Mouse (Mus musculus): Measurements from ENCODE around the gene Ppp5c. TPM values are rescaled to one million over a fixed set of nuclear protein-coding genes. Genes with fewer than 3 reads are reported as not detected.
A peak's percentile ranks its signal among the peaks of the same experiment; 100 is the strongest.

Ppp5c gene
- total and polyA plus RNA-seq, 3 experiments: 50.2 to 112 (median 94.1) TPM

DNA sequence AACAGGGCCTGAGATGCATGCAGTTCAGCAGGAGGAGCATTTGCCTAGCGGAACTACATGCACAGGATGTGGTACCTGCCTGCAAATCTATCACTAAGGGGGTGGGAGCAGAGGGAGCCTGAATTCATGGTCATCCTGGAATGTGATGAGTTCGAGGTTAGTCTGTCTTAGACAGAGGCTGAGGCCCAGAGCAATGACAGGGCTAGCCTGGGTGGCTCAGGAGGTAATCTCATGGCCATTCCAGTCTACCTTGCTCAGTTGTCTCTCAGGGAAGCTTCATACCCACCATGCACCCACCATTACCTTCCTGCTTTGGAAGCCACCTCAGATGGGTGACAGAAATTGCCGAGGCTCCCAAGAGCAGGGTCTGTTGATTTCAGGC, 31.7 kb upstream of the Ppp5c start:
- ATAC-seq (ENCODE audit: extremely low read depth, insufficient number of reproducible peaks, low FRiP score, poor library complexity, severe bottlenecking) (no peak), DNase-seq (ENCODE audit: low spot score) (no peak)
- peaks cover 29% of the 10 kb centered on the region for H3K36me3 ChIP-seq (replicated peaks)
- no peaks in the 10 kb centered on the region for H3K9me3 ChIP-seq (replicated peaks)
- TF ChIP-seq CTCF (IDR thresholded peaks at IDR 0.05; ENCODE audit: low read depth, low read length) (no peak), POLR2AphosphoS5 (IDR thresholded peaks at IDR 0.05; ENCODE audit: insufficient replicate concordance, low read depth, low read length) (no peak; the same call in 1 of the 2 replicates), GATA2 (IDR thresholded peaks at IDR 0.05; ENCODE audit: borderline replicate concordance, low read depth, low read length) (no peak), GATA1 (IDR thresholded peaks at IDR 0.05; ENCODE audit: borderline replicate concordance, low read length) (no peak), TAL1 (conservative IDR thresholded peaks at IDR 0.05; ENCODE audit: low read depth, low read length) (no peak)
- peaks cover 77% of the 10 kb centered on the region for H3K4me1 ChIP-seq (ENCODE audit: insufficient read depth, low read depth, low read length)
- no peaks in the 10 kb centered on the region for H3K27me3 ChIP-seq (ENCODE audit: insufficient read depth, low read length)
- H3K4me3 ChIP-seq (ENCODE audit: low read depth, low read length): peak overlapping the region; percentile 76

DNA sequence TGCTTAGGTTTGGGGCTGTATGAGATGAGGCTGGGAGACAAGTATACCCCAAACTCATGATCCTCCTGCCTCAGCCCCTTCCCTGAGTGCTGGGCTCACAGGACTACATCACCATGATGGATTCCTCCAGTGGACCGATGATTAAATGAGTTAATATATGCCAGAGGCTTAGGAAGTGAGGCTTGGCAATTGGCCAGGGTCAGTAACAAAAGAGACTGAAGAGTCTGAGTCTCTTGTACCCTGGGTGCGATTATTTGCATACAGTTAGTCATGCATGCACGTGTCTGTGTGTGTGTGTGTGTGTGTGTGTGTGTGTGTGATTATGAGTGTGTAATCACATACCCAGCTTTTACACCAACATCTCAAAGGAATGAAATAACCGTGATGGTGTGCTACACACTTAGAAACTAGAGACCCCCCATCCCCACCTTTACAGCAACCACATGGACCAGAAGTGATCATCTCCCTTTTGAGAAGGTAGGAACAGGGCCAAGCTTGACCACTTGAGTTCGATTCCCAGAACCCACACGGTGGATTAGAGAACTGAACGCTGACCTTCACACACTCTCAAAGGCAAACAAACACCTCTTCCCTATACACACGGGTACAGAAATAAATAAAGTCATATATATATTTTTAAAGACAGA, 31.2 kb upstream of the Ppp5c start:
- no peak for ATAC-seq (ENCODE audit: extremely low read depth, insufficient number of reproducible peaks, low FRiP score, poor library complexity, severe bottlenecking)
- peaks cover 79% of the 10 kb centered on the region for H3K4me1 ChIP-seq (ENCODE audit: insufficient read depth, low read depth, low read length)
- H3K4me3 ChIP-seq (ENCODE audit: low read depth, low read length): peak overlapping the region; percentile 76
- peaks cover 34% of the 10 kb centered on the region for H3K36me3 ChIP-seq (replicated peaks)
- no peaks in the 10 kb centered on the region for H3K27me3 ChIP-seq (ENCODE audit: insufficient read depth, low read length)
- DNase-seq (ENCODE audit: low spot score): no peak
- no peaks in the 10 kb centered on the region for H3K9me3 ChIP-seq (replicated peaks)
- TF ChIP-seq GATA1 (IDR thresholded peaks at IDR 0.05; ENCODE audit: borderline replicate concordance, low read length) (no peak), POLR2AphosphoS5 (IDR thresholded peaks at IDR 0.05; ENCODE audit: insufficient replicate concordance, low read depth, low read length) (no peak; the same call in 1 of the 2 replicates), TAL1 (conservative IDR thresholded peaks at IDR 0.05; ENCODE audit: low read depth, low read length) (no peak), CTCF (IDR thresholded peaks at IDR 0.05; ENCODE audit: low read depth, low read length) (no peak), GATA2 (IDR thresholded peaks at IDR 0.05; ENCODE audit: borderline replicate concordance, low read depth, low read length) (no peak)

DNA sequence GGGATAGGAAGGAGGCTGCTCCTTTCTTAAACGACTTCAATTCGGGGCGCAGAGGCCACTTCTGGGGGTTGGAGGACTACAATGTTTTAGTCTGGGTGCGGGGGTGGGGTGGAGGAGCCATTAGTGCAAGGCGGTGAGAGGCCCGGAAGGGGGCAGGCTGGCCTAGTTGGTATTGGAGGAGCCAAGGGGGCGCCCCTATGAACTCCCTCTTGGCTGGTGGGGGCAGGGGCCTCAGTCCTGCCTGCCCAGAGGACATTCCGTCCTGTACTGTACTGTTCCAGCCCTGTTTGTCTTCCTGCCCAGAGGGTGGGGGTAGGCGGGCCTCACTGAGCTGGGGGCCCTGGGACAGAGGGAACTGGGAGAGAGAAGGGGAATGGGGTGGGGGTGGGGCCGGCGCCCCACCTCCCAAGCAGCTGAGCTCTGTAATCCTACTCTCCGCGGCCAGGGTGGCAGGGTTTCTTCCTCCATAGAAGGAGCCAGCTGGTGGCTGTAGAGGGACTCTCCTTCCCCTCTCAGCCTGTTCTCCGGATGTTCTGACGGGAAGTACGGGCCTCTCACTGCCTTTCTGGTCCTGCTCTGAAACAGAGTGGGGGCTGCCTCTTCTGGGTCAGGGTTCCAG, 30.5 kb upstream of the Ppp5c start:
- Histone ChIP-seq H3K4me1 (ENCODE audit: insufficient read depth, low read depth, low read length) (peaks cover 81% of the 10 kb centered on the region), H3K27me3 (ENCODE audit: insufficient read depth, low read length) (no peaks in the 10 kb centered on the region), H3K4me3 (ENCODE audit: low read depth, low read length) (peak overlapping the region; percentile 76), H3K9me3 (replicated peaks) (no peaks in the 10 kb centered on the region), H3K36me3 (replicated peaks) (peaks cover 41% of the 10 kb centered on the region)
- DNase-seq (ENCODE audit: low spot score) (peak; percentile 85), ATAC-seq (ENCODE audit: extremely low read depth, insufficient number of reproducible peaks, low FRiP score, poor library complexity, severe bottlenecking) (peak; percentile 41)
- TF ChIP-seq GATA1 (IDR thresholded peaks at IDR 0.05; ENCODE audit: borderline replicate concordance, low read length): no peak
- TF ChIP-seq GATA2 (IDR thresholded peaks at IDR 0.05; ENCODE audit: borderline replicate concordance, low read depth, low read length): no peak
- TF ChIP-seq POLR2AphosphoS5 (IDR thresholded peaks at IDR 0.05; ENCODE audit: insufficient replicate concordance, low read depth, low read length): no peak
- TF ChIP-seq TAL1 (conservative IDR thresholded peaks at IDR 0.05; ENCODE audit: low read depth, low read length): no peak
- TF ChIP-seq CTCF (IDR thresholded peaks at IDR 0.05; ENCODE audit: low read depth, low read length): no peak

DNA sequence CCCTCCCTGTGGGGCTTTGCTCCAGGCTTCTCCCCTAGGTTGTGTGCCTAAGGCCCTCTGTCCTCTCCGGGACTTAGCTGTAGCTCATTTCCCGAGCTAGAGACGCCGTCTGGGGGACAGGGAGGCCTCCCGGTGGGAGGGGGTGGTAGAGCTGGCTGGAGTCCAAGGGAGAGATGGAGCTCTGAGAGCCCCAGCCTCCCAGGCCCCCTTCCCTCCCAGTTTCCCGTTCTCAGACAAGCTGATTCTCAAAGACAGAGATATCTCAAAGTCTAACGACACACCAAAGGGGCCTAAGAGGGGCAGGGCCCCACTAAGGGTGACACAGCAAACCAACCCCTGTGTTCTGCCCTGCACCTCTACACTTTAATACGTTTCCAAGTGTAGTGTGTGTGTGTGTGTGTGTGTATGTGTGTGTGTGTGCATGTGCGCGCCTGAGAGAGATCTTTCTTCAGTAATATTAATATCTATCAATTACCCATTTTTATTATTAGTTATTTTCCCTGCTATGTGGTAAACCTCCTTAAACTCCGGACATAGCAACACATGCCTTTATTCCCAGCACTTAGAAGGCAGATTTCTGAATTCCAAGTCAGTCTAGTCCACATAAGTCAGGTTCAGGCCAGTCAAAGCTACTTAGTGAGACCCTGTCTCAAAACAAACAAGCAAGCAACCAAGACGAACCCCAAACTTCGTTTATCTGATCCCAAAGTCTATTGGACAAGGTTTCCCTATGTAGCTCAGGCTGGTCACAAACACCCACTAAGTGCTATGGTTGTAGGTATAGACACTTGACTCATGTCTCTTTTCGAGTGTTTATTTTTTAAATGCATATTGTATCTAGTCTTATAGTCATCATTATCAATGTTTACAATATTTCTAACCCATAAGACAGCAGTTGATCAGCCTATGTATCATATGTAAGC, 29.1 kb upstream of the Ppp5c start:
- H3K4me3 ChIP-seq (ENCODE audit: low read depth, low read length): peak overlapping the region; percentile 90
- H3K4me1 ChIP-seq (ENCODE audit: insufficient read depth, low read depth, low read length): peaks cover 75% of the 10 kb centered on the region
- peak; percentile 41 for ATAC-seq (ENCODE audit: extremely low read depth, insufficient number of reproducible peaks, low FRiP score, poor library complexity, severe bottlenecking)
- no peaks in the 10 kb centered on the region for H3K9me3 ChIP-seq (replicated peaks)
- no peaks in the 10 kb centered on the region for H3K27me3 ChIP-seq (ENCODE audit: insufficient read depth, low read length)
- peaks cover 51% of the 10 kb centered on the region for H3K36me3 ChIP-seq (replicated peaks)
- peak; percentile 83 for DNase-seq (ENCODE audit: low spot score)
- no peak for TF ChIP-seq POLR2AphosphoS5 (IDR thresholded peaks at IDR 0.05; ENCODE audit: insufficient replicate concordance, low read depth, low read length)
- no peak for TF ChIP-seq CTCF (IDR thresholded peaks at IDR 0.05; ENCODE audit: low read depth, low read length)
- no peak for TF ChIP-seq TAL1 (conservative IDR thresholded peaks at IDR 0.05; ENCODE audit: low read depth, low read length)
- no peak for TF ChIP-seq GATA1 (IDR thresholded peaks at IDR 0.05; ENCODE audit: borderline replicate concordance, low read length)

DNA sequence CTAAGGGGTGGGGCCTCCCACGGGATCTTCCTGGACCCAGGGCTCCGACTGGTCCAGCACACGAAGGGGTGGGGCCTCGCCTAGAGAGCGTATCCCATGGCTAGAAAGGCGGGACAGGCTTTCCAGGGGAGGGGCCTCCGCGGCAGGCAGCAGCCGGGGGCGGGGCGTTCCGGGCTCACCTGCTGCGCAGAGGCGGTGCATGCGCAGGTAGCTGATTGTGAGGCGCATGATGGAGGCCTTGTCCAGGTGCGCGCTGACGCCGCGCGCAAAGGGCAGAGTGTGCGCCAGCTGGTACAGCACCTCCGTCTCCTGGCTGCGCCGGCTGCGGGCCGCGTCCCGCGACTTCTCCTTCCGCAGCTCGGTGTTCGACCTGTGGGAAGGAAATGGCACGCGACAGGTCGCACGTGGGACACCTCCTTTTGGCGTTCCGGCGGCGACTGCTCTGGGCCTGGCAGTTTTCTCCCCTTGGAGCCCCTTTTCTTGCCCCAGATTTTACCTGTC, 28.4 kb upstream of the Ppp5c start:
- Histone ChIP-seq H3K9me3 (replicated peaks) (no peaks in the 10 kb centered on the region), H3K4me3 (ENCODE audit: low read depth, low read length) (peak overlapping the region; percentile 90), H3K36me3 (replicated peaks) (peaks cover 56% of the 10 kb centered on the region), H3K4me1 (ENCODE audit: insufficient read depth, low read depth, low read length) (peaks cover 73% of the 10 kb centered on the region), H3K27me3 (ENCODE audit: insufficient read depth, low read length) (no peaks in the 10 kb centered on the region)
- DNase-seq (ENCODE audit: low spot score) (peak; percentile 92), ATAC-seq (ENCODE audit: extremely low read depth, insufficient number of reproducible peaks, low FRiP score, poor library complexity, severe bottlenecking) (peak; percentile 54)
- TF ChIP-seq POLR2AphosphoS5 (IDR thresholded peaks at IDR 0.05; ENCODE audit: insufficient replicate concordance, low read depth, low read length): 0 out of 2 replicates have a peak, but pooled peaks have one; percentile 19
- TF ChIP-seq CTCF (IDR thresholded peaks at IDR 0.05; ENCODE audit: low read depth, low read length): no peak

Data from G1E (cell line).